Mouse (Mus musculus) CD4-positive, CD25-positive, alpha-beta regulatory T cell, adult 4 months (primary cell): ENCODE data around the gene Zfp1. TPM values are rescaled to one million over a fixed set of nuclear protein-coding genes. Genes with fewer than 3 reads are reported as not detected.

Source experiments
- ATAC-seq: one replicate; pipeline ENCODE4 v1.8.0; 2017
- polyA plus RNA-seq, 2 experiments: library from polyadenylated mRNA; unstranded; fragments of 100-300 nt; shearing (Covaris generic); gene quantifications; one replicate each; pipeline ENCODE4 v1.2.1; 2017

The Zfp1 gene
- polyA plus RNA-seq, 2 experiments from 2014 or later: 41.3 to 41.7 TPM

- ATAC-seq: peak; percentile 77
These were observed 34.9 kb downstream of the Zfp1 start for GRCm38 (mm10) chr8:111678111-111678510.

DNA sequence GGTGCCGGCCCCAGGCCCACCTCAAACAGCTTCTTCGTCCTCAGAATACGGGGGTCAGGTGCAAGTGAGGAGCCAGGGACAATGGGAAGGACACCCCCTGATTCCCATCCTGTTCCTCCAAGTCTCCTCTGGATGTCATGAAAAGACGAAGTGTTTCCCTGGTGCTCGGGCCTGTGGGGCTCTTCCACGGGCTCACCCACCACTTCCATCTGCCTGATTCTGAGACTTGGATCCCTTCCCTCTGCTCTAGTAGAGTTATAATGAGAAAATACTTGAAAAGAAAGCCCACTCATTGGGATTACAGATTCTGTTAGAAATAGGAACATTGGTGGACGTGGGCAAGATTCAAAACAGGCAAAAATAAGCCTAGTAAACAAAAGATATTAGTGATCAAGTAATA, 35.6 kb downstream of the Zfp1 start:
- ATAC-seq: no peak

- no peak for ATAC-seq
These were observed 37.3 kb downstream of the Zfp1 start for GRCm38 (mm10) chr8:111680423-111681028.

- no peak for ATAC-seq
These were observed 38.0 kb downstream of the Zfp1 start for GRCm38 (mm10) chr8:111681153-111681552.

GRCm38 (mm10) chr8:111682521-111682920, 39.3 kb downstream of the Zfp1 start:
- no peak for ATAC-seq

DNA sequence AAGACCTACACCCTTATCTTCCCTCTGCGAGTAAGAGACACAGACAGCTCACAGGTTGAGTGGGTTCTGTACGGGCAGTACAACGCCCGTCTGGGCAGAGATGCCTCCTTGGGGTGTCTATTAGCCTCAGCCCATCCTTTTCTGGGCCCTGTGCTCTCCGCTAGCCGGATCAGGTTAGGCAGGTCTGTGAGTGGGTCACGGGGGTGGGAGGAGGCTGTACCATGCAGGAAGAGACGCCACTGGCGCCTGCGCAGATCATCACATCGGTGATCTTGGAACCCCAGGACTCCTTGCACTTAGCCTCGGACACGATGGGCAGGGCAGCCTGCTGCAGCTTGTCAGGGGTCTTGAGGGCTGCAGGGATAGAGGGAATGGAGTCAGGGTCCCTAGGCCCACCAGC, 43.7 kb downstream of the Zfp1 start:
- no peak for ATAC-seq

GRCm38 (mm10) chr8:111690960-111691445, 47.8 kb downstream of the Zfp1 start, which contains the start of gene Ctrb1:
Gene Ctrb1 (minus strand): TSS chr8:111691010.
- no peak for ATAC-seq

DNA sequence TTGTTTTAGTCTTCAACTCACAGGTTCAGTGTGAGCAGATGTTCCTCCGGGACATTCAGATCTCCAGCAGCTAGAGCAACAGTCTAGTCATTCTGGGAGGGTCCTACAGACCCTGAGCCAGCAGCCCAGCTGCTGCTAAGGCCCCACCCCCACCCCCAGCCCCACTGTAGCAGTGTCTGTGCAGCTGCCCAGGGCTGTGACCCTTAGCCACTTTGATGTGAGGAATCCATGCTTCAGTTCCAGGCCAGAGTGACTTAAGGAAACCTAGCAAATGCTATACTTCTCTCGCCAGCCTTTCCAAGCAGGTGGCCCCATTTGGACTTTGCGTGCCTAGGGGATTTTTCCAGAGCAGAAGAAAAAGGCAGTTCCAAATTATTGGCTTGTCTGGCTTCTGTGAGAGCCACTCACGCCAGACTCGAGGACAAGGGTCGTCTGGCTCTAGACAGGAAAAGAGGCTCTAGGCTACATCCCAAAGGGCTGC, 50.1 kb downstream of the Zfp1 start:
- no peak for ATAC-seq

DNA sequence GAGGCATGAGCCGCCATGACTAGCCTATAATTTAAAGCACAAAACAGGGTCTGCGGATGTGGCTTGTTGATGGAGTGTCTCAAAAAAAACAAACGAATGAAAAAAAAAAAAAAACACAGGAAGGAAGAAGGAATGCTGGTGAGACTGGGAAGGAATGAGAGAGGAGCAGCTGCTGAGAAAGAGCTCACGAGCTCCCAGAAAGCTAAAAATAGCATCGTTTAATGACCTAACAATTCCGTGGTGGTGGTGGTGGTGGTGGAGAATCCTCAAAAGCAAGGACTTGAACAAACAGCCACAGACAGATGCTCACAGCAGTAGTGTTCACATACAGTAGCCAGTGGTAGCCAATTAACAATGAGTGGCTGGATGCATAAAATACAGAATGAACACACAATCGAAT, 52.2 kb downstream of the Zfp1 start:
- no peak for ATAC-seq

- no peak for ATAC-seq
These were observed 54.5 kb downstream of the Zfp1 start for GRCm38 (mm10) chr8:111697655-111698054.

GRCm38 (mm10) chr8:111699035-111699434, 55.8 kb downstream of the Zfp1 start:
- ATAC-seq: no peak

DNA sequence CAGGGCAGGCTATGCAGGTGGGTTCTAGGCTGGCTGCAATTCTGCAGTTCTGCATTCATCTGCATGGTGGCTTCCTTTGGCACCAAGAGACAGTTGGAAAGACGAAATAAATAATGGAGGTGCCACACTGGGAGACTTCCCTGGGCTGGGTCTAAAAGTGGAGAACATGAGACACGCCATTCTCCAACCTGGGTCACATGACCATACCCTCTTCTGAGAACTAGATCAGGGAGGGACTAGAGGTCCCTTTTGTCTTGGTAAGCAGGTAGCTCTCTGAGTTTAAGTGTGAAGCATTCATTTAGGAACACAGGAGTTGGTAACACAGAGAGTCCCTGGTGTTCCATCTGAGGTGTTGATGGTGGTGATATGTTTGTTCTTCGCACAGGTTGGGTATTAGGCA, 57.0 kb downstream of the Zfp1 start:
- no peak for ATAC-seq

DNA sequence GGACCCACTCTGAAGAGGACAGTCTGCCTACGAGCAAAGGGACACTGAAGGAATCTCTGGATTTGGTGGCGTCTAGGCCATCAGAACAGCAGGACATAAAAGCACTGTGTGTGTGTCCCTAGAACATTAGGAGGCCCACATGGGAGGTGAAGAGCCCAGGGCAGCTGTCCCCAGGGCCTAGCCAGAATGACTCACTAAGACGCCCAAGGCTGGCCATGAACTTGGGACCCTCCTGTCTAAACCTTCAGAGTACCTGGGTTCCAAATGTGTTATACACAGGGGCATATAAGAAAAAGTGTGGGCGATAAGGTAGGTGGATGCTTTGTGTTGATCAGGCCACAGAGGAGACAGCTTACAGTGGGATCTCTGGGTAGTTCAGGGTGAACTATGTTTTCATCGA, 57.5 kb downstream of the Zfp1 start:
- ATAC-seq: no peak

DNA sequence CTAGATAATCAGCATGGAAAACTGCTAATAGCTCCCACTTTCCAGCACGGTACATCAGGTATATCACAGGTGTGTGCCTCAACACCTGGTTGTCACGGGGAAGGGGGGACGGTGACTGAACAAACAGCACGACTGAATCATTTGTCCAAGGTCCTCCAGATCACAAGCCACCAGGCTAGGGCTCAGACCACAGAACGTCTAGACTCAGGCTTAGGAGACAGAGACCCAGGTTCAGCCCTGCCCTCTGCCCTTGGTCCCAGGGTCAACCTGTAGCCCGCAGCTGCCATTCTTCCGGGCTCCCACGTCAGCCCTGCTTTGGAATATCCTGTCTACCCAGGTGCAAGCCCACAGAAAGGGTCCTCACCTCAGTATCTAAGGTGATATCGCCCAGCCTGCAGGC, 58.2 kb downstream of the Zfp1 start:
- ATAC-seq: no peak

DNA sequence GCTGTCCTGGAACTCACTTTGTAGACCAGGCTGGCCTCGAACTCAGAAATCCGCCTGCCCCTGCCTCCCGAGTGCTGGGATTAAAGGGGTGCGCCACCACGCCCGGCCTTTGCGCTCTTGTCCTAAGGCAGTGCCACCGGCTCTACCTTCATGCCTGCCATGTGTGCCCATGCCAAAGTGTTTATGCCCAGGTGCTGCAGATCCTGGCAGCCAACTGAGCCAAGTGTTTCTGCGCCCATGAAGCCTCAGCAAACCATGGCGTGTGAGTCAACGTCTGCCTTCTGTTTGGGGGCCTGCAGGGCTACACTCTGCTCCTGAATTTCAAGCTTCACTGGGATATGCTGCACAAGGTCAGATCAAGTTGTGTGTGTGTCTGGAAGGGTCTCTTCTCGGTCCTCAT, 61.4 kb downstream of the Zfp1 start:
- no peak for ATAC-seq

GRCm38 (mm10) chr8:111705222-111705621, 62.0 kb downstream of the Zfp1 start:
- ATAC-seq: no peak

DNA sequence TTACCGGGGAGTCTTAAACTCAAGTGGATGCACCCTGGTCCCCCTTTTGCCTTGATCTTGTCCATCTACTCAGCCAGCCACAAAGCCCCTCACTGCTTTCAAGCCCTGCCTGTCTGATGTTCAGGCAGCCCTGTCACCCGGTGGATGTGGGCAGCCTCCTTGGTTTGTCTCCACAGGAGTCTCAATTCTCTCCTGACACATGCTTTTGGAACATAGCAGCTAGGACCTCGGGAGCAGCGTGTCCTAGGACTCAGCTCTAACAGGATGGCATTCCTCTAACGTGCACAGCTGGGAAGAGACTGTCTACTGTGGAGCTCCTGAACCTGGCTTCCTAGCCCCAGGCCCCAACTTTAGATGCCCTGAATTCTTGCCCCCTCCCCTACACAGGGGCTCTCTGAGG, 62.5 kb downstream of the Zfp1 start:
- no peak for ATAC-seq

- no peak for ATAC-seq
These were observed 65.1 kb downstream of the Zfp1 start for GRCm38 (mm10) chr8:111708265-111708664.

DNA sequence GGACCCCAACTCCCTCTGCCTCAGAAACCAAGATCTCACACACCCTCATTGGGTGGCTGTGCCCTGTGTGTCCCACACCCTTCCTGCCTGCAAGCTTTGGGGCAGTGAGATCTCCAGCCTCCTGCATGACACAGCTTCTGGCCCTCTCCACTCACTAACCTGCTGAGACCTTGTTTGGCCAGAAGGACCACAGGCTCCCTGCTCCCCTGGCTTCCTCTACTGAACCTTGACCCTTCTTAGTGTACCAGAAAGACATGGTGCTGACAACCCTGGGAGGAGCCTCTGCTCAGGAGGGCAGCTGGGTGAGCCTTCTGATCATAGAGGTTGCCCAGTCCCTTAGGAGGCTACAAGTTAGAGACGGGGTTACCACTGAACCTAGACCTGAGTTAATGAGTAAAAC, 66.0 kb downstream of the Zfp1 start:
- no peak for ATAC-seq

DNA sequence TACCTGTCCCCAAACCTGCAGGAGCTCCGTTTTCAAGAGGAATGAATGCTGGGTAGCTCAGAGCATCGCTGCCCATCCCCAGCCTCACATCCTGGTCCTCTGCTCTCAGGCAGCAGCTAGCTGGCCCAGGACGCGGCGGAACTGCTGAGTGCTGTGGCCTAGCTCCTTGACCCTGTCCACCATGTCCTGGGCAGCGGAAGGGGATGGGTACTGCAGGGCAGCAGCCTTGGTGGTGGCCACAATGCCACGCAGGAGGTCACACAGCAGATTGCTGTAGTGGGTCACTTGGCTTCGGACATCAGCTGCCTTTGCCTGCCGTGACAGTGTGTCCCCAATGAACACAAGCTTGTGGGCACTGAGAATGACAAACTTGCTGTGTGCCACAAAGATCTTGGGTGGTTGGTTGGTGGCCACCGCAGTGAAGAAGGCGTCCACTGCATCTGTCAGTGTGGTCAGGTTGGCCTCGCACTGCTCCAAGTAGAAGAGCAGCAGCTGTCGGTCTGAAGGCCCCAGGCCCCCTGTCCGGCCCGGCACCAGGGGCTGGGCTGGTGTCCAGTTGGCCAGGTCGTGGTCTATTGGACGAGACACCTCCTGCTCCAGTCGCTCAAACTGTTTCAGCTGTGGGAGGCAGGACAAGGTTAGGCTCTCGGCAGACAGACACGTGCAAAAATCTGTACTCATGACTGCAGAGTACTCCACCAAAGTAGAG, 67.7 kb downstream of the Zfp1 start:
- ATAC-seq: no peak

- ATAC-seq: no peak
These were observed 68.9 kb downstream of the Zfp1 start for GRCm38 (mm10) chr8:111712135-111712534.

- peak; percentile 77 for ATAC-seq
These were observed 69.4 kb downstream of the Zfp1 start for GRCm38 (mm10) chr8:111712588-111712987.

DNA sequence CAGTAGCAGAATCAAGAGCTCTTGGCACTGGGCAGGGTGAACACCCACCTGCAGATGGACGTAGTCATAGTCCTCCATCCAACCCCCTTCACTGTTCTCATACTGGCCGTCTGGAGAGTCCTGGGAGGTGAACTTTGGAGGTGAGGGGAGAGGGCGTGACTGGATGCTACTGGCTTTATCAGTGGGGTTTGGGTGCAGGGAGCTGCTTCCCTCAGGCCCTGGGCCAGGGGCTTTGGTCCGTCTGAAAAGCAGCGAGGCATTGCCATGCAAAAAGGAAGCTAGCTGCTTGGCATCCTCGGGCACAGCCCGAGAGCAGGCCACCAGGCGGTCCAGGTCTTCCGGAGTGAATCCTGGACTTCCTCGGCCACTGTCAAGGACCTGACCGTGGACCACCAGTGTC, 70.1 kb downstream of the Zfp1 start:
- no peak for ATAC-seq

DNA sequence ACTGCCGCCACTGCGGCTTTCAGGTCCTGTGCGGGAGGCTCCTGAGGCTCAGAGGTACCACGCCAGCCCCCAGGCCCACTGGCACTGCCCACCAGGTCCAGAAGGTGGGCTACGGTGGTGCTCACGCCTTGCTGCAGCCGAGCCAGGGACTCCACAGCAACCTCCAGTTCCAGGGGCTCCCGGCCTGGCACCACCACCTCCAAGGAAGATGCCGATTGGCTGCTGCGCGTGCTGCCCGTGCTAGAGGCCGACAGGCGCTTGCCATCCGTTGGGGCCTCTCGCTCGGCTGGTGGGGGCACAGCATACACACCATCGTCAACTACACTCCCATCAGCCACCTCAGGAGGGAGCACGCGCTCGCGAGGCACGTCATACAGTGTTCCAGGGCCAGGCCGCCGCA, 70.6 kb downstream of the Zfp1 start:
- ATAC-seq: no peak
